Mouse (Mus musculus): ENCODE measurements around the gene Hk2.

Hk2 gene

GRCm38 (mm10) chr6:82770286-82770685 lies 4.0 kb downstream of the Hk2 start:
- CTCF ChIA-PET = interaction anchor here (0.7 kb wide), 1 partner anchor 13 kb away, joined by 5 read pairs; no protein-coding TSS in a partner anchor

- CTCF ChIA-PET = interaction anchor here (0.7 to 0.9 kb wide), 2 partner anchors 12 to 31 kb away, joined by 3 to 5 read pairs; no protein-coding TSS in a partner anchor
These were observed 4.5 kb downstream of the Hk2 start for GRCm38 (mm10) chr6:82769704-82770103.

GRCm38 (mm10) chr6:82767734-82768586 lies 6.3 kb downstream of the Hk2 start:
- CTCF ChIA-PET = no interaction called here

GRCm38 (mm10) chr6:82766636-82767035 lies 7.6 kb downstream of the Hk2 start:
- CTCF ChIA-PET = no interaction called here

- CTCF ChIA-PET = no interaction called here
These were observed 9.0 kb downstream of the Hk2 start for GRCm38 (mm10) chr6:82765261-82765660.

GRCm38 (mm10) chr6:82763871-82764503 lies 10.3 kb downstream of the Hk2 start:
- CTCF ChIA-PET = no interaction called here

GRCm38 (mm10) chr6:82762728-82763127 lies 11.5 kb downstream of the Hk2 start:
- CTCF ChIA-PET = no interaction called here

- CTCF ChIA-PET = no interaction called here
These were observed 13.4 kb downstream of the Hk2 start for GRCm38 (mm10) chr6:82760749-82761357.

- CTCF ChIA-PET = interaction anchor here (0.6 to 0.7 kb wide), 2 partner anchors 78 to 624 kb away, joined by 3 to 5 read pairs; no protein-coding TSS in a partner anchor
These were observed 15.0 kb downstream of the Hk2 start for GRCm38 (mm10) chr6:82759241-82759640.

- CTCF ChIA-PET = no interaction called here
These were observed 17.4 kb downstream of the Hk2 start for GRCm38 (mm10) chr6:82756799-82757210.

GRCm38 (mm10) chr6:82756216-82756615 lies 18.0 kb downstream of the Hk2 start:
- CTCF ChIA-PET = no interaction called here

GRCm38 (mm10) chr6:82755338-82755737 lies 18.9 kb downstream of the Hk2 start:
- CTCF ChIA-PET = no interaction called here

- CTCF ChIA-PET = no interaction called here
These were observed 19.5 kb downstream of the Hk2 start for GRCm38 (mm10) chr6:82754769-82755168.

GRCm38 (mm10) chr6:82753638-82754361 lies 20.5 kb downstream of the Hk2 start:
- CTCF ChIA-PET = no interaction called here

- CTCF ChIA-PET = no interaction called here
These were observed 21.2 kb downstream of the Hk2 start for GRCm38 (mm10) chr6:82753061-82753460.

GRCm38 (mm10) chr6:82751791-82752190 lies 22.5 kb downstream of the Hk2 start:
- CTCF ChIA-PET = no interaction called here

GRCm38 (mm10) chr6:82751031-82751430 lies 23.2 kb downstream of the Hk2 start:
- CTCF ChIA-PET = no interaction called here

- CTCF ChIA-PET = no interaction called here
These were observed 24.2 kb downstream of the Hk2 start for GRCm38 (mm10) chr6:82750063-82750462.

GRCm38 (mm10) chr6:82748106-82748672 lies 26.1 kb downstream of the Hk2 start:
- CTCF ChIA-PET = no interaction called here

GRCm38 (mm10) chr6:82747085-82747484 lies 27.2 kb downstream of the Hk2 start:
- CTCF ChIA-PET = no interaction called here

GRCm38 (mm10) chr6:82744553-82744952 lies 29.7 kb downstream of the Hk2 start:
- CTCF ChIA-PET = no interaction called here

GRCm38 (mm10) chr6:82741518-82741880 lies 32.8 kb downstream of the Hk2 start:
- CTCF ChIA-PET = no interaction called here

Measured in spleen, embryonic (tissue).